Mouse (Mus musculus) kidney, postnatal 0 days (tissue): ENCODE results near the gene Fgf7. TPM values are rescaled to one million over a fixed set of nuclear protein-coding genes. Genes with fewer than 3 reads are reported as not detected.
A peak's percentile ranks its signal among the peaks of the same experiment; 100 is the strongest.

ENCODE experiments used
- ATAC-seq: fragments of 200-750 bp; cut with Nextera tagmentation; replicated peaks from 2 replicates; pipeline ENCODE4 v1.8.0; 2017; ENCODE audit warnings: low read depth, moderate number of reproducible peaks, moderate TSS enrichment, moderate library complexity; ENCODE audit not compliant: low FRiP score
- DNase-seq: peaks from one replicate; pipeline ENCODE4 v3.0.0-alpha.2; 2016; ENCODE audit warnings: low spot score
- H3K27ac ChIP-seq: fragments of 300-500 bp; sonication (generic); 2 replicates; pipeline ENCODE4 v1.5.1; 2014; ENCODE audit warnings: mild to moderate bottlenecking
- H3K27me3 ChIP-seq: fragments of 300-500 bp; sonication (generic); 2 replicates; pipeline ENCODE4 v1.6.1; 2014; ENCODE audit warnings: low read length, mixed read lengths; ENCODE audit not compliant: insufficient read depth
- H3K36me3 ChIP-seq: fragments of 300-500 bp; sonication (generic); 2 replicates; pipeline ENCODE4 v1.6.1; 2014; ENCODE audit warnings: low read length, mixed read lengths; ENCODE audit not compliant: insufficient read depth
- H3K4me1 ChIP-seq: fragments of 300-500 bp; sonication (generic); replicated peaks from 2 replicates; pipeline ENCODE4 v1.6.1; 2014; ENCODE audit warnings: antibody characterized with exemption, low read length, mixed read lengths; ENCODE audit not compliant: insufficient read depth
- H3K4me2 ChIP-seq: fragments of 300-500 bp; sonication (generic); 2 replicates; pipeline ENCODE4 v1.6.1; 2014; ENCODE audit warnings: mild to moderate bottlenecking, low read length, moderate library complexity, mixed read lengths
- H3K4me3 ChIP-seq: fragments of 300-500 bp; sonication (generic); replicated peaks from 2 replicates; pipeline ENCODE4 v1.5.1; 2014; ENCODE audit warnings: low read depth, low read length
- H3K9ac ChIP-seq: fragments of 300-500 bp; sonication (generic); 2 replicates; pipeline ENCODE4 v1.6.1; 2014; ENCODE audit warnings: low read depth, low read length
- H3K9me3 ChIP-seq: fragments of 300-500 bp; sonication (generic); replicated peaks from 2 replicates; pipeline ENCODE4 v1.6.1; 2016; ENCODE audit warnings: low read length, inconsistent platforms, mixed read lengths
- CTCF ChIP-seq: IDR thresholded peaks from 2 replicates; pipeline ENCODE4 v1.5.1; 2016; ENCODE audit warnings: antibody characterized with exemption, low read depth, mild to moderate bottlenecking, moderate library complexity
- WGBS: fragments of 180-500 bp; shearing (Covaris S2); extraction: QIAGEN DNeasy Blood & Tissue Kit; methylation state at CpG from one replicate; pipeline ENCODE4 v1.1.7; 2014; 5-methylcytosine and 5-hydroxymethylcytosine counted together
- polyA plus RNA-seq: library from polyadenylated mRNA; unstranded; fragments of >200 nt; fragmentation: Nextera tagmentation; extraction: Ambion mirVana; gene quantifications from 2 replicates; pipeline ENCODE4 v1.2.1, GENCODE M21; 2015

The Fgf7 gene
- 0.31 and 0.41 TPM in 2 replicates for polyA plus RNA-seq

DNA sequence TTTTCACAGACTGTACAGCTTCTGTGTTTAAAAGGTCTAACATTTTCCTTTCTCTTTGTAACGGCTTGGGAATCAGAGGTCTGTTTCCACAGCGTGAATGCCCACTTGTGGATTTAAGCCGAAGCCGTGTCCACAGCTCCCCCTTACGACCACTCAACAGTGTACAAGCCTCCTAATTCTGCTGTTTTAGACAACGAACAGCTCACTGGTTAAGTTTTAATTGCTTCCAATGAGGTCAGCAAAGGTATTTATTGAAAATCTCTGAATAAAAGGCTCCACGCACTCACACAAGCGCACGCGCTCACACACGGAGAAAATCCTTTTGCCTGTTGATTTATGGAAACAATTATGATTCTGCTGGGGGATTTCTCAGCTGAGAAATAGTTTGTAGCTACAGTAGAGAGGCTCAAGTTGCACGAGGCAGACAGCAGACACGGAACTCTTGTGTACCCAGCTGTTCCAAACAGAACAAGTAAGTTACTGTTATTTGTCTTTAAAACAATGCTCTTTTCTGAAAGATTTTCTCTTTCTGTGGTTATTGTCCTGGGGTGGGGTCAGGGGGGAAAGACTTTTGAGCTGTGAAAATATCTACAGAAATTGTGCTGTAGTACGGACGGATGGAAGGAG lies at the start of gene Fgf7:
Fgf7 (plus strand) TSS at position 280 of the 627 bp plus-strand sequence.
- no peaks in the 10 kb centered on the region for H3K27me3 ChIP-seq
- ATAC-seq (peak; percentile 10; the same call in 1 of the 2 replicates), DNase-seq (peak; percentile 80)
- WGBS, result 32% methylated on average over 15 of the region's 15 CpGs
- no peak within 1 kb of the TSS for H3K9ac ChIP-seq
- H3K4me1 ChIP-seq, result no peaks in the 10 kb centered on the region
- TF ChIP-seq CTCF, result peak; percentile 64
- H3K36me3 ChIP-seq, result no peaks in the 10 kb centered on the region
- no peaks in the 10 kb centered on the region for H3K9me3 ChIP-seq
- H3K4me3 ChIP-seq, result 0 out of 2 replicates have a peak within 1 kb of the TSS, but pooled peaks have one; percentile 7
- H3K27ac ChIP-seq, result no peak within 1 kb of the TSS
- H3K4me2 ChIP-seq, result peak within 1 kb of the TSS; percentile 47

DNA sequence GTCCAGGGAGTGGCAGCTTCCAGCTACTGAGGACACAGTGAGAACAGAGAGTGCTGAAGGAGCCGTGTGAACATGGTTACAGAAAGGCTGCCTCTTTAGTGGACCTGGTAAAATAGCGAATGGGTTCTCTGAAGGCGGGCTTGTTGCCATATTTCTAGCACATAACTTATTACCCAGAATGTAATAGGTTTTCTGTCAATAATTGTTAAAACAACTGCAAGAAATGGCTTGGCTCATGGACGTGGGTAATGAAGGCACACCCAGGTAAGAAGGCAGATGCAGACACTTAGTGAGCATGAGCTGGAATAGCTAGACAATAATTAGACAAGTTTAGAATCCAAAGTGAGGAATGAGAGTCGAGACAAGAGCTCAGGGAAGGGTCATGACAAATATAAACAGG lies 32.2 kb upstream of the Fgf7 start:
- Histone ChIP-seq H3K27ac (no peak overlapping the region), H3K4me3 (no peak overlapping the region), H3K4me2 (no peak overlapping the region), H3K9me3 (no peaks in the 10 kb centered on the region), H3K9ac (no peak overlapping the region), H3K4me1 (no peaks in the 10 kb centered on the region), H3K36me3 (no peaks in the 10 kb centered on the region), H3K27me3 (no peaks in the 10 kb centered on the region)
- 68% methylated on average over 5 of the region's 5 CpGs for WGBS
- DNase-seq, result no peak
- ATAC-seq, result no peak
- no peak for TF ChIP-seq CTCF

DNA sequence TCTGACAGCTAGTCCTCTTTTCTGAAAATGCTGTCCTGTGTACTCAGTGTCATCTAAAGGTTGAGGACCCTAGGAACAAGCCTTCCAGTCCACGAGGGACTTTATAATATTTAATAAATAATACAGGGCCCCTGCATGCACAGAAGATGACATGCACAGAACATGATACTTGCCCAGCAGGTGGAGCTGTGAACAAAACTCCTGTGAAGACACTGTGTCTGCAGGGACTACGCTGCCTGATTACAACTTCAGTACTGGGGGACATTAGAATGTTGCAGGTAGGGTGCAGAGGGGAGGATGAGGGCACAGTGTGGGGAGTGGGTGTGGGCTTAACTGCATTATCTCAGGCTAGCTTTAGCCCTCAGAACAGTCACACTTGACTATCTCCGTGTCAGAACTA lies 28.4 kb upstream of the Fgf7 start:
- H3K4me3 ChIP-seq, result no peak overlapping the region
- no peaks in the 10 kb centered on the region for H3K4me1 ChIP-seq
- no peak overlapping the region for H3K9ac ChIP-seq
- no peaks in the 10 kb centered on the region for H3K36me3 ChIP-seq
- H3K27ac ChIP-seq, result no peak overlapping the region
- ATAC-seq, result no peak
- TF ChIP-seq CTCF, result peak; percentile 75
- DNase-seq, result peak; percentile 52
- H3K27me3 ChIP-seq, result no peaks in the 10 kb centered on the region
- no peaks in the 10 kb centered on the region for H3K9me3 ChIP-seq
- WGBS, result 45% methylated on average over 3 of the region's 3 CpGs
- no peak overlapping the region for H3K4me2 ChIP-seq

DNA sequence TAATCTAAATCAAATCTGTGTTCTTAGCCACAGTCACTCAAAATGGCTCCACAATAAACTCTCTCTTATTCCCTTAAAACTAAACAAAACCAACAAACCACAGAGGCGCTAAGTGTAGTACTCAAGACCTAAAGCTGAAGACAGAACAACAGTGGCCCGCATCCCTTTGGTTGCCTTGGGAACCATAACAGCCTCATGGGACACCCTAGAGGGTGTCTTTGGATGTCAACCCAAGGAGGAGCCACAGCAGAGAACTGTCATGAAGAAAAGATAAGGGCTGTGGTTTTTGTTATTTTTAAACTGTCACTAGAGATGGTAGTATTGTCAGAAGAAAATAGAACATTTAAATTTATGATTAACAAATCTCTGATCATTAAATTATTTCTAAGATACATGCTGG lies 27.7 kb upstream of the Fgf7 start:
- no peak overlapping the region for H3K9ac ChIP-seq
- ATAC-seq, result no peak
- H3K9me3 ChIP-seq, result no peaks in the 10 kb centered on the region
- no peaks in the 10 kb centered on the region for H3K36me3 ChIP-seq
- no peaks in the 10 kb centered on the region for H3K27me3 ChIP-seq
- no peak overlapping the region for H3K27ac ChIP-seq
- H3K4me1 ChIP-seq, result no peaks in the 10 kb centered on the region
- DNase-seq, result no peak
- WGBS, result 90% methylated on average over 2 of the region's 2 CpGs
- H3K4me2 ChIP-seq, result no peak overlapping the region
- no peak for TF ChIP-seq CTCF
- H3K4me3 ChIP-seq, result no peak overlapping the region

DNA sequence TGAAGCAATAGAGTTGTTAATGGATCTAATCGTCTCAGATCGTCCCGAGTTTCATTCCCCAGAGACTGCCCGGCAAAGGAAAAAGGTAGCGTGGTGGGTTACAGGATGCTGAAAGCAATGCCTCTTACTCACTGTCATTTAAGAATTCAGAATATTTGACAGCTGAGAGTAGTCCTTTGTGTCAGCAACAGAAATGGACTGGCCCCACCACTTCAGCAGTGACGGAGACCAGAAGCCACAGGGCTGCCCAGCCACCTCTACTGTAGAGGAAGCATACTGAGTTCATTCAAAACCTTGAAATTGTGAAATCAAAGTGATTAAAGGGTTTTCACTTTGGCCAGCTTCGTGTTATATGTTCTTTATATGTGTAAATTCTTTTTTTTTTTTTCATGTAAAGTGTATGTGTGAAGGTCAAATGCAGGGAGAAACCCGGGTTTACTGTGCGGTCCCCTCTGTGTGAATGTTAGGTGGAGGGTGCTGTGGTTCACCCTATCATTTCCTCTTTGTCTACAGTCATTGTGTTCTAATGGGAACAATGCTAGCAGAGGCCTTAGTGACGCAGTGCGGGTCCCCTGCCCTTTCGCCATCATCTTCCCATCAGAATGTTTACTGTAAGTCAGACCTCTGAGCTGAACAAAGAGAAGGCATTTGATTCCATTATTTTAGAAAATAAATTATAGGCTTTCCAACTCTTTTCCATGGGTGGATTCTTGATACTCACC lies 19.3 kb upstream of the Fgf7 start:
- no peak for DNase-seq
- no peaks in the 10 kb centered on the region for H3K9me3 ChIP-seq
- TF ChIP-seq CTCF, result no peak
- H3K4me2 ChIP-seq, result no peak overlapping the region
- H3K4me3 ChIP-seq, result no peak overlapping the region
- no peaks in the 10 kb centered on the region for H3K27me3 ChIP-seq
- H3K36me3 ChIP-seq, result no peaks in the 10 kb centered on the region
- no peak overlapping the region for H3K27ac ChIP-seq
- H3K9ac ChIP-seq, result no peak overlapping the region
- no peaks in the 10 kb centered on the region for H3K4me1 ChIP-seq
- ATAC-seq, result no peak
- WGBS, result 70% methylated on average over 12 of the region's 12 CpGs

DNA sequence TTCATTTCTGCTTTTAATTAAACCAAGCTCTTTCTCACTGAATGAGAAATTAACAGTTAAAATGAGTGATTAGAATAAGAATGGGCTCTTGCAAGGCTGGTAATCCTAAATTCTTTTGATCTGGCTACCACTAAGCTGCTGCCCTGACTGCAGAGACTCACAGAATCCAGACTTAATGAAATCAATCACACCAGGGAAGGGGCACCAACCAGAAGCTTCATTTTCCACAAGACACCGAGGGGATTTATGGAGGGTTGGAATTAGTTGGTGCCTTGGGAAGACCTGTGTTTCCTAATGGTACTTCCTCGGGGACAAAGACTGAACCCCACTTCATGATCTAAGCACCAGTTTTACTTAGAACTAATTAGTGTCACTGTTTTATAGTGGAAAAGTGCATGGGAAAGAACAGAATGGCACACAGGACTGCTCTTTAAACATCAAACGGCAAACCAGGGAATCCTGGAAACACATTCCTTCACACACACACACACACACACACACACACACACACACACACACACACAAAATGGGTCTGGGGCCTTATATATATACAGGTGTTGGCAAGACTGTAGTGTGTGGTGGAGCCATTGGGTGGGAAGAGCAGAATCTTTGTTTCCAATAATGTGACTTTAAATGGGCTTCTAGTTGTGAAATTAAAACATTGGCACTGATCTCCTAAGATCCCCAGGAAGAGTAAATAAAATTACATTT lies 18.5 kb upstream of the Fgf7 start:
- no peak overlapping the region for H3K4me3 ChIP-seq
- 51% methylated on average over 3 of the region's 3 CpGs for WGBS
- no peak for DNase-seq

More for the DNA sequence above, 18.5 kb upstream of the Fgf7 start:
- no peak for ATAC-seq
- Histone ChIP-seq H3K4me1 (no peaks in the 10 kb centered on the region), H3K27me3 (no peaks in the 10 kb centered on the region), H3K9ac (no peak overlapping the region), H3K9me3 (no peaks in the 10 kb centered on the region), H3K4me2 (no peak overlapping the region), H3K27ac (no peak overlapping the region), H3K36me3 (no peaks in the 10 kb centered on the region)
- TF ChIP-seq CTCF, result no peak
